Mouse (Mus musculus) kidney, postnatal 10 days (tissue): ENCODE results near the gene Chn2.
A peak's percentile ranks its signal among the peaks of the same experiment; 100 is the strongest.

Source experiments
- DNase-seq: peaks from one replicate; pipeline ENCODE4 v3.0.0; 2021; ENCODE audit warnings: mixed read lengths

Gene Chn2

GRCm38 (mm10) chr6:54297231-54297630 is 257.9 kb downstream of the Chn2 start:
- DNase-seq: no peak

- DNase-seq: peak; percentile 49
Observed at GRCm38 (mm10) chr6:54299417-54299816, 260.1 kb downstream of the Chn2 start.

- no peak for DNase-seq
Observed at GRCm38 (mm10) chr6:54305777-54306176, 266.4 kb downstream of the Chn2 start.

- no peak for DNase-seq
Observed at GRCm38 (mm10) chr6:54313071-54313470, 273.7 kb downstream of the Chn2 start.

- no peak for DNase-seq
Observed at GRCm38 (mm10) chr6:54318618-54319017, 279.3 kb downstream of the Chn2 start.

DNA sequence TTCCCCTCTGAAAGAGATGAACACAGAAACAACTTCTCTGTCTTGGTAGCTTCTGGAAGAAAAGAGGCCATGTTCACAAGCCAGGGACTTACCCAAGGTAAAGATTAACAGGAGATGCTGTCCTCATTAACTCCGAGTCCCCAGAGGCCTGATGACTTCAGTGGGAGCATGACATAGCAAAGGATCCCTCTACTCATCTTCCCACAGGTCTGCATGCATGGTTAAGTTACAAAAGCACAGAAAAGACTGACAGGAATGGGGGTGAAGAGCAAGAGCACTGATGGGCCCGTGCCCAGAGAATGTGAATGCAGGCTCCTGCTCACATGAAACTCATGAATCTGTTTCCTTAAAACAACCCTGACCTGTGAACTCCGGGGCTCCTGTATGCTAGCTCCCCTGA is 279.8 kb downstream of the Chn2 start:
- peak; percentile 7 for DNase-seq

DNA sequence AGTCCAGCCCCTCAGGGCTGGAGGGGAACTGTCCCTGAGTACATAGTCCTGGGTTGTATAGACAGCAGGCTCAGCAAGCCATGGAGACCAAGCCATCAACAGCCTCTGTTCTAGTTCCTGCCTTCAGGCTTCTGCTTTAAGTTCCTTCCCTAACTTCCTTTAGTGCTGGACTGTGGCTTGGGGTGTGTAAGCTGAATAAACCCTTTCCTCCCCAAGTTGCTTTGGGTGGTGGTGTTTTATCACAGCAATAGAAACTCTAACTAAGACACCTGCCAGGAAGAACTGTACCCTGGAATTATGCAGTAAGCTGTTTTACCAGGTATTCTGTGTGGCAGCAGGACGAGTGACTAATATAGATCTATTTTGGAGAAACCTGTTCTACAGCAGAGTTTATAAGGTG is 280.9 kb downstream of the Chn2 start:
- DNase-seq: no peak

DNA sequence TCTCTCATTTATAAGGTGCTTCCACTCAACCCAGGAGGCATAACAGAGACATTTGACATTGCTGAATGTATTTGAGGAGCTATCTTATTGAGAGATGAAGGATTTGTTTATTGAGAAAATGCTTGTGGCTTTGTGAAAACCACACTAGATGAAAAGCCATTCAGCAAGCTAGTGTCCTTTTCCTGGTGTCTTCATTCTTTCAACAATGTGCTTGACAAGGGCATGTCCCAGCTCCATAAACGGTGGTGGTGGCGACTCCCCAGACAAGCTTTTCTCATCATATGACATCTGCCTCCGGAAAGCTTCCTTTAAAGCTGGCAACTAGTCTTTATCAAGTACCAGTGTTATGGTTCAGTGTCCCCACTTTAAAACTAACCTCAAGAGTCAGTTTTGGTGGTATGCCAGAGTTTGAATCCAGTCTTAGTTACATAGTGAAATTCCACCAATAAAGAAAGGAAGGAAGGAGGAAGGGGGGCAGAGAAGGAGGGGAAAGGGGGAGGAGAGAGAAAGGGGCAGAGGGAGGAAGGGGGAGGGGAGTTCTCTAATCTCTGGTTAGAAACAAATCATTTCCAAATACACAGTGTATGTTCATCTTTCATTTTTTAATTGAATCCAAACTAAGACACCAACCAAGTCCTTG is 286.0 kb downstream of the Chn2 start, which contains the start of gene Prr15:
Prr15 (plus strand) TSS at position 590 of the 640 bp plus-strand sequence.
- DNase-seq: no peak

- peak; percentile 84 for DNase-seq
Observed at GRCm38 (mm10) chr6:54326671-54327625, 287.6 kb downstream of the Chn2 start.

DNA sequence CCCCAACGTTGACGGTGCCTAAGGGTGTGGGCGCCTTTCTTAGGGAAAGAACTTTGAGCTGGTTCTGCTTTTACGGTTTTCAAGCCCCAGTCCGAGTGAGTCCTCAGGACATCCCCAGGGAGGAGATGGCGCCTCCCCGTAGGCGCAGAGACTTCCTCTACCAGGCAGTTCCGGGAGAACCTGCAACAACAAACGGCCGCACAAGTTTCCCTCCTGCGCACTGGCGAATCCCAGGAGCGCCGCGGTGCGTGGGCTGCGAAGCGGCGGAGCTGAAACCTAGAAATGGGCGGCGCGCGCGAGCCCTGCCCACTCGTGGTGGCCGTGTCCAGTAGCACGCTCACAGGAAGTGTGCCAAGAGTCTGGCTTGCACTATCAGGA is 288.3 kb downstream of the Chn2 start:
- peak; percentile 82 for DNase-seq

GRCm38 (mm10) chr6:54328783-54329182 is 289.4 kb downstream of the Chn2 start:
- no peak for DNase-seq

- DNase-seq: no peak
Observed at GRCm38 (mm10) chr6:54329598-54329997, 290.2 kb downstream of the Chn2 start.

DNA sequence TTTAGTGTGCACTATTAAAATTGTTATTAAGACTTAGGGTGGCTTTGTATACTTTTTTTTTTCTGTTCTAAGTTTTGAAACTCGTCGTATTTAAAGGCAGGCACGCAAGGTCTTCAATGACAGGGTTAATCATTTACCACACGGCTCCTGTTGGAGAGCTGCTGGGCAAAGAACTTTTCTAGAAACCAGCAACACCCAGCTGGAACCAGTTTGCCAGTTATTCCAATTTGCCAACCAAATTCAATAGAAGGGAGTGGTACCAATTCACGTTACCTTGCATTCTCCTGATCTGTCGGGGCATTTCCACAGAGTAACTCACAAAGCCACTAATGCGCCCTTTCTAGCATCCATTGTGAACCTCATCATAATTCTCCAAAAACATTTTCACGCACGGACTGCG is 290.8 kb downstream of the Chn2 start:
- peak; percentile 56 for DNase-seq

DNA sequence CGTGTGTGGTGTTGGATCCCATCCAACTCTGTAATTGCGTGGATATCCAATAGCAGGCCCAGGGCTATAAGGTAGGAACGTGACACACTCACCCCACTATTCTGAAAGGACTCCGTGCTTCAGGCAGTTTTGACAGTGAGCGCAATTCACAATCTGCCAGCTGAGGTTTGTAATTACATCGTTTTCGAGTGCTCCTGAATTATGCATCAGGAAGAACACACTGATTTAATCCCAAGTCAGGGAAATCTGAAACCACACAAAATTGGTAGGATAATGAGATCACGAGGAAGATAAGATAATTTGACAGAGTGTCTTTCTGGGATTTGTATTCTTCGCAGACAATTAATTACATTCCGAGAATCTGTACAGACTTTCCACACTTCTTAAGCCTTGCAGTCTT is 292.4 kb downstream of the Chn2 start:
- DNase-seq: no peak

- DNase-seq: peak; percentile 11
Observed at GRCm38 (mm10) chr6:54332203-54332602, 292.8 kb downstream of the Chn2 start.

GRCm38 (mm10) chr6:54333116-54333651 is 293.8 kb downstream of the Chn2 start:
- DNase-seq: peak; percentile 17

- DNase-seq: peak; percentile 23
Observed at GRCm38 (mm10) chr6:54333652-54334396, 294.5 kb downstream of the Chn2 start.

DNA sequence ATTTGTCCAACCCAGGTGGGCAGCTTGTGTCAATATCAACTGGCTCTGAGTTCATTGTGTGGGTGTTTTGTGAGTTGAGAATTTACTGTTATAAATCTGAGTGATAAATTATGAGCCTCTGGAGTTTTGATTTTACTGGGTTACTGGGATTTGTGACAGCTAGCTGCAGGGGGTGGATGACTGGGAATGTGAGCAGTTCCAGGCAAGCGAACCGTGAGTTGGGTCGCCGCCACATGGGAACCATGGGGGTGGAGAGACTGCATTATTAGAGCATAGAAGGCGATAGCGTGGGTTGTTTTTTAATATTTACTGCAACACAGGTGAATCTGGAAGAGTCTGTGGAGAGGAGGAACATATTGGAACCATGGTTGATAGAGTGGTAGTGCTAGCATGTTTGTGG is 298.0 kb downstream of the Chn2 start:
- no peak for DNase-seq

DNA sequence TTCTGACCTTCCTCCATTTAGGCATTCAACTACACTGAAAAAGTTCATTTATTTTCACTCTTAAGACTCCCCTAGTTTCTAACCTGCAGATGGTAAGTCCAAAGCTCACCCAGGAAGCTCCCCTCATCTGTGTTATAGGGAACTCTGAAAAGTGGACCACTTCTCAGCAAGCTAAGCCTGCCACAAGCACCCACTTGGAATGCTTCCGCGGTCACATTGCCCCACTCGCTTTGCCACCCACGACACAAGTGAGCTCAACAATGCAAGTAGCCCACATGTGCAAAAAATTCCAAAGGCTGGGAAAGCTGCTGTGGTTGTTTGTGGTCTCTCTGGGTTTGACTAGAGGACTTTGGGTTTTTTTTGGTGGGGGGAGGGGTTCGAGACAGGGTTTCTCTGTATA is 301.8 kb downstream of the Chn2 start:
- no peak for DNase-seq

DNA sequence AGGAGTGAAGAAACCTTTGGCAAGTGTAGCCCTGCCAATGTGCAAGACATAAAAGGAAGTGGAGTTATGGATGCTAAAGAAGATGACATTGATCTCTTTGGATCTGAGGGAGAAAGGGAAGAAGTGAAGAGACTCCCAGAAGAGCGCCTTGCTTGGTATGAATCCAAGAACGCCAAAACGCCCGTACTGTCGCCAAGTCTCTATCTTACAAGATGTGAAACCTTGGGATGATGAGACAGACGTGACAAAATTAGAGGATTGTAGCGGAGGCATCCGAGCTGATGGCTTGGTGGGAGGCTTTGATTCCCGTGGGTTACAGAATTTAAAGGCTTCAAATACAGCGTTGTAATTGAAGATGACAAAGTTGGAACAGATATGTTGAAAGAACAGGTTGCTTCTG is 302.9 kb downstream of the Chn2 start:
- no peak for DNase-seq
